Mouse (Mus musculus): ENCODE results near the gene Hnf1b. TPM values are rescaled to one million over a fixed set of nuclear protein-coding genes. Genes with fewer than 3 reads are reported as not detected.

The Hnf1b gene
- polyA plus RNA-seq, 1 experiment from 2014 or later: 0.08 TPM

DNA sequence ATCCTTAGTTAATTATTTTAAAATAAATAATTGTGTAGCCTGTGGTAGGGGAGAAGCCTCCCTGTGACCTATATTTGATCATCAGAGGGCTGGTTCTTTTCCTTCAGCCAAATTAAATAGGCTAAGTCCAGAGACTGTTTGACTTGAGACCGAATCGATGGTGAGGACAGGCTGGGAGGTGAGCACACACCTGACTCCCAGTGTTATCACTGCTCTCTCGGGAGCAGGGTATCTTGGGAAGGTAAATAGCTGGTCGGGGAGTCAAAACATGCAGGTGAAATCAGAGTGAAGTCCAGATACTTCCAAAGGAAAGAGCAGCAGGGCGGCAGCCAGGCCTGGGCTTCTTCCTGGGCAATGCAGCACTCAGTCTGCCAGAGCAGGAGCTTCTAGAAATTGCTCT lies 31.6 kb downstream of the Hnf1b start:
- 80% methylated on average over 5 of the region's 5 CpGs for WGBS

DNA sequence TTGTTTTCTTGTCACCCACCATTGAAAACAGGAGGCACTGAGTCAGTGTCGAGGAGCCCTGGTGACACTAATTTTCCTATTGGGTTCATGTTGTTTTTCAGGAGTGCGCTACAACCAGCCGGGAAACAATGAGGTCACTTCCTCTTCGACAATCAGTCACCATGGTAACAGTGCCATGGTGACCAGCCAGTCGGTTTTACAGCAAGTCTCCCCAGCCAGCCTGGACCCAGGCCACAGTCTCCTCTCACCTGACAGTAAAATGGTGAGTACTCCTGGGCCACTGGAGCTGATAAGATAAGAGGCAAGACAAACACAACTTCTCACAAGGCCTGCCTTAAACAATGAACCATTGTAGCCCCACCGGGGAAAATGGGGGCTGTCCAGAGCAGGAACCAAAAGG lies 32.7 kb downstream of the Hnf1b start:
- H3K36me3 ChIP-seq: no peaks in the 10 kb centered on the region
- no peaks in the 10 kb centered on the region for H3K9me3 ChIP-seq
- no peaks in the 10 kb centered on the region for H3K4me1 ChIP-seq
- no peak overlapping the region for H3K4me2 ChIP-seq
- no peak overlapping the region for H3K4me3 ChIP-seq
- H3K27me3 ChIP-seq: no peaks in the 10 kb centered on the region
- WGBS: 39% methylated on average over 6 of the region's 6 CpGs
- no peak overlapping the region for H3K9ac ChIP-seq
- H3K27ac ChIP-seq: no peak overlapping the region
- ATAC-seq (ENCODE audit: insufficient number of reproducible peaks, low FRiP score, low TSS enrichment, low read depth): no peak

More for the DNA sequence above, 31.6 kb downstream of the Hnf1b start:
- Histone ChIP-seq H3K9ac (no peak overlapping the region), H3K36me3 (no peaks in the 10 kb centered on the region), H3K27ac (no peak overlapping the region), H3K27me3 (no peaks in the 10 kb centered on the region), H3K4me2 (no peak overlapping the region), H3K9me3 (no peaks in the 10 kb centered on the region), H3K4me3 (no peak overlapping the region), H3K4me1 (no peaks in the 10 kb centered on the region)
- ATAC-seq (ENCODE audit: insufficient number of reproducible peaks, low FRiP score, low TSS enrichment, low read depth): no peak

DNA sequence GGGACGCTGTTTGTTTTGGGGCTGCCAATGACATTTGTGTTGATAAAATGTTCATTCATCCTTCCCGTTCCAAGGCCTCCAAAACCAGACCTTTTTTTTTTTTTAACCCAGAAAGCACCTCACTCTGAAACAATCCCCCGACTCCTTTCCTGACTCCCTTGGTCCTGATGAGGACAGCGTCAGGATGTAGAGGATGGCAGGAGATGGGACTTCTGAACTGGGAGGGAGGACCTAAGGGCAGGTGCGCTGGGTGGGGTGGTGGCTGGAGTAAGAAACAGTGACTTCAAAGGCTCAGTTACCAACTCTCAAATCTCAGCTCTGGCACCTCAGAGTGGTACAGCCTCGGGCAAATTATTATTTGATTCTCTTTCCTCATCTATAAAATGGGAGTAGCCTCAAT lies 33.2 kb downstream of the Hnf1b start:
- WGBS: 46% methylated on average over 6 of the region's 6 CpGs
- no peak overlapping the region for H3K4me2 ChIP-seq
- no peaks in the 10 kb centered on the region for H3K4me1 ChIP-seq
- H3K9me3 ChIP-seq: no peaks in the 10 kb centered on the region
- H3K27me3 ChIP-seq: no peaks in the 10 kb centered on the region
- no peak overlapping the region for H3K9ac ChIP-seq
- no peak overlapping the region for H3K27ac ChIP-seq
- H3K4me3 ChIP-seq: no peak overlapping the region
- no peaks in the 10 kb centered on the region for H3K36me3 ChIP-seq
- no peak for ATAC-seq (ENCODE audit: insufficient number of reproducible peaks, low FRiP score, low TSS enrichment, low read depth)

DNA sequence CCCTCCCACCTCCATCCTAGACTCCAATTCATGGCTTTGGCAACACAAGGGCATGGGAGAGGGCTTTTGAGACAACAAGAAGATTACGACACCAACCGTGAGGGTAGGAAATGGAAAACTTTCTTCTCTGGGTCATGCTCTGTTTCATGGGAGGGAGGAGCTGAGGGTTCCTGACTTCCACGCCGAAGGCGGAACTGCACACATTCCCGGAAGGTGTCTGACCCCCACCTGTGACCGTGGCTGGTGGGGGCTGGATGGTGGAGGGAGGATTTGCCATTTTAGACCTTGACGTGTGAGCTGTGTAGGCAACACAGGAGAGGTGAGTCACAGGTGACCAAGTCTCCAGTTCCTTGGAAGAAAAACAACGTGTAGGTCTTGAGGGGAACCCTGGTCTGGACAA lies 33.9 kb downstream of the Hnf1b start:
- Histone ChIP-seq H3K4me1 (no peaks in the 10 kb centered on the region), H3K9me3 (no peaks in the 10 kb centered on the region), H3K27me3 (no peaks in the 10 kb centered on the region), H3K4me2 (no peak overlapping the region), H3K4me3 (no peak overlapping the region), H3K36me3 (no peaks in the 10 kb centered on the region), H3K27ac (no peak overlapping the region), H3K9ac (no peak overlapping the region)
- WGBS: 82% methylated on average over 9 of the region's 9 CpGs
- no peak for ATAC-seq (ENCODE audit: insufficient number of reproducible peaks, low FRiP score, low TSS enrichment, low read depth)

DNA sequence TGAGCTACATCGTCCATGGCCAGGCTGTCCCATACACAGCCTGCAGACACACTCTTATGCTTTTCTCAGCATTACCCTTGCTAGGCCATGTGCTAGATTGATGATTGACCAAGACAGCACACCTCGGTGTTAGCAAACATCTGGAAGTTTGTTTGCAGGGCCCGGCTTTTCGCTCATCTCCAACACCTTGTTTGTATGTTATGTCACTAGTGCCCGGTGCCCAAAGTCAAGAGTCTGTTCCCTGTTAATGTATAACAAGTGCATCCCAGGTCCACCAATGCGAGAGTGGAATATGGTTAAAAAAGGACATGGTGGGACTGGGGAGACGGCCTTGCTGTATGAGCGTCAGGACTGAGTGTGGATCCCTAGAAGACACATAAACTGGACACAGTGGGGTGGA lies 35.3 kb downstream of the Hnf1b start:
- no peak overlapping the region for H3K4me2 ChIP-seq
- no peak for ATAC-seq (ENCODE audit: insufficient number of reproducible peaks, low FRiP score, low TSS enrichment, low read depth)
- H3K4me1 ChIP-seq: no peaks in the 10 kb centered on the region
- WGBS: 83% methylated on average over 8 of the region's 8 CpGs
- H3K9me3 ChIP-seq: no peaks in the 10 kb centered on the region
- no peak overlapping the region for H3K4me3 ChIP-seq
- no peak overlapping the region for H3K27ac ChIP-seq
- H3K9ac ChIP-seq: no peak overlapping the region
- no peaks in the 10 kb centered on the region for H3K27me3 ChIP-seq
- no peaks in the 10 kb centered on the region for H3K36me3 ChIP-seq

DNA sequence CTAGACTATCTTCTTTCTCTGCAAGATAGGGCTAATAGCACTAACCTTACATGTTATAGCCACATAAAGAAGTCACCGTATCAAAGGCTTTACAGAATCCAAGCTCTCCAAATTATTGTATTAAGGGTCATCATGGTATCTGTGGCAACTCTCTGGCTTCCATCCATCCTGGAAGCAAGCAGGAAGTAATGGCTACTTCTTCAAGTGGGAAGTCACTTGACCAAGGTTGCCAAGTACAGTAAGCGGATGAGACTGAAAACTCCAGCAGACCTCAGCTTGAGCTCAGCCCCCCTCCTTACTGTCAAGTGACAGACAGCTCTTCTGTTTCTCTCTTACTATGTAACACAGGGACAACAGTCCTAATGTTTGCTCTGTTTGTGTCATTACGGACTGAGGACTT lies 36.9 kb downstream of the Hnf1b start:
- no peaks in the 10 kb centered on the region for H3K4me1 ChIP-seq
- H3K9ac ChIP-seq: no peak overlapping the region
- H3K9me3 ChIP-seq: no peaks in the 10 kb centered on the region
- ATAC-seq (ENCODE audit: insufficient number of reproducible peaks, low FRiP score, low TSS enrichment, low read depth): no peak
- 76% methylated on average over 3 of the region's 3 CpGs for WGBS
- no peaks in the 10 kb centered on the region for H3K36me3 ChIP-seq
- H3K27ac ChIP-seq: no peak overlapping the region
- H3K27me3 ChIP-seq: no peaks in the 10 kb centered on the region
- no peak overlapping the region for H3K4me2 ChIP-seq
- H3K4me3 ChIP-seq: no peak overlapping the region

DNA sequence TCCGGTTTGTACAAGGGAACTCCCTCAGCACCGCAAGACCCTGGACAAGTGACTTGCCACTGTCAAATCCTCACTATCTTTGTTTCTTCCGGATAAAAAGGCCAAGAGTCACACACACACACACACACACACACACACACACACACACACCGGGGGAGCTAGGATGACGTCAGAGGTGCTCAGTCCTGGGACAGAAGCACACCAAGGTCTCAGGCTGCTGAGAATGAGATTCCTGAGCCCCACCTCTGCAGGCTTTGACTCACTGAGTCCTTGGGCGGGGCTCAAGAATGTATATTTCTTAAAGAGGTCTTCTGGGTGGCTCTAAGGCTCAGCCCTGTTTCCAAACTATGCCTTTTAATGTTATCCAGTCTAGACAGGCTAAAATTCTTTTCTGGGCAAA lies 41.5 kb downstream of the Hnf1b start:
- Histone ChIP-seq H3K9me3 (no peaks in the 10 kb centered on the region), H3K9ac (no peak overlapping the region), H3K4me1 (no peaks in the 10 kb centered on the region), H3K27me3 (no peaks in the 10 kb centered on the region), H3K36me3 (no peaks in the 10 kb centered on the region), H3K4me3 (no peak overlapping the region), H3K4me2 (no peak overlapping the region), H3K27ac (no peak overlapping the region)
- ATAC-seq (ENCODE audit: insufficient number of reproducible peaks, low FRiP score, low TSS enrichment, low read depth): no peak
- WGBS: 49% methylated on average over 6 of the region's 6 CpGs

DNA sequence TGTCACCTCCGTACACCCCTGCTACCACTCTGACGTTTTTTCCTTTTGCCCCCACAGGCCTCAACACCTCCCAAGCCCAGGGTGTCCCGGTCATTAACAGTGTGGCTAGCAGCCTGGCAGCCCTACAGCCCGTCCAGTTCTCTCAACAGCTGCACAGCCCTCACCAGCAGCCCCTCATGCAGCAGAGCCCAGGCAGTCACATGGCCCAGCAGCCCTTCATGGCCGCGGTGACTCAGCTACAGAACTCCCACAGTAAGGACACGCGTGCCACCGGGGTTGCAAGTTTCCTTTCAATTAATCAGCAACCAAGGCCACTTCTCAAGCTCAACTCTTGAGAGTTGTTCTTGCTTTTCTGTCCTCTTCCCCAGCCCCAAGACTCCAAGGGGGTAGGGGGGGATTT lies 43.5 kb downstream of the Hnf1b start:
- Histone ChIP-seq H3K27ac (no peak overlapping the region), H3K27me3 (no peaks in the 10 kb centered on the region), H3K4me2 (no peak overlapping the region), H3K4me3 (no peak overlapping the region), H3K36me3 (no peaks in the 10 kb centered on the region), H3K9me3 (no peaks in the 10 kb centered on the region), H3K9ac (no peak overlapping the region), H3K4me1 (no peaks in the 10 kb centered on the region)
- 66% methylated on average over 9 of the region's 9 CpGs for WGBS
- ATAC-seq (ENCODE audit: insufficient number of reproducible peaks, low FRiP score, low TSS enrichment, low read depth): no peak

DNA sequence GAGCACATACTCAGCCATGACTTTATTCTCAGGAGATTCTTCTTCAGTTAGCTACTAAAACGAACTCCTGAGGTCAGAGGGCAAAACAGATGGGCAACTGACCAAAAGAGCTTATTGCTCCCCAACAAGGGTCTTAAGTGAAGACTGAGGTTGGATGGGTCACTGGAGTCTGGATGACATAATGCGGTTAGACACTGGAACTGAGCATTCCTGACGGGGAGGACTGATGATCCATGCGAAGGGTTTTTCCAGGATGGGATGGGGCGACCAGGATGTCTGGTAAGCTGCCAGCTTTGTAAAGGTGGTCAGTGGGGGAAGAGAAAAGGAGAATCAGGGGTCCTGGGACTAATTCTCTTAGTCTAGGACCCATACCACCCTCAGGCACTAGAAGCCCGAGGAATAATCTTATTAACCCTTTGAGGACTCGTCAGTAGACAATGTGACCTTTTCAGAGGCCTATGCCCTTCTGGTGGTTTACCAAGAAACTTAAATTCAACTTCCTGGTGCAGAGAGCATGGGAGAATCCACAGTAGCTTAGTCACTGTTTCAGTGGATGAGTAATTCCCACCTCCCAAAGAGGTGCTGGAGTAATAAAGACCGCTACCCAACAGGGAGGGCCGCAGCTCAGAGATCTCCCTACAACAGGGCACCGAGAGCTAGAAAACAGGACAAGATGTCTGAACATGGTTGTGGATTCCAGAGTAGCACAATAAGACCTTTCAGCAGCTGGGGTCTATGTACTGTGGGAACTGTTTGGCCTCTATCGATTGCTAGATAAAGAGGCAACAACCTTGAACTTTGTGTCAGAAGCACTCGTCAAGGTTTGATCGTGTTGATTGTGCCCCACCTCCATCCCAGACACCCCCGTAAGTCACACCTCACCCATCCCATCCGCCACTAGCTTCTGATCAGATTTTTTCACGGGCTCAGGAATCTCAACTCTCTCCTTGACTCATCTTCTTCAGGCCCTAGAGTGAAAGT lies 46.9 kb downstream of the Hnf1b start:
- H3K4me1 ChIP-seq: no peaks in the 10 kb centered on the region
- H3K4me3 ChIP-seq: no peak overlapping the region
- no peaks in the 10 kb centered on the region for H3K27me3 ChIP-seq
- no peaks in the 10 kb centered on the region for H3K9me3 ChIP-seq
- no peak overlapping the region for H3K9ac ChIP-seq
- H3K36me3 ChIP-seq: no peaks in the 10 kb centered on the region
- no peak for ATAC-seq (ENCODE audit: insufficient number of reproducible peaks, low FRiP score, low TSS enrichment, low read depth)
- 80% methylated on average over 16 of the region's 16 CpGs for WGBS
- no peak overlapping the region for H3K27ac ChIP-seq
- H3K4me2 ChIP-seq: no peak overlapping the region

DNA sequence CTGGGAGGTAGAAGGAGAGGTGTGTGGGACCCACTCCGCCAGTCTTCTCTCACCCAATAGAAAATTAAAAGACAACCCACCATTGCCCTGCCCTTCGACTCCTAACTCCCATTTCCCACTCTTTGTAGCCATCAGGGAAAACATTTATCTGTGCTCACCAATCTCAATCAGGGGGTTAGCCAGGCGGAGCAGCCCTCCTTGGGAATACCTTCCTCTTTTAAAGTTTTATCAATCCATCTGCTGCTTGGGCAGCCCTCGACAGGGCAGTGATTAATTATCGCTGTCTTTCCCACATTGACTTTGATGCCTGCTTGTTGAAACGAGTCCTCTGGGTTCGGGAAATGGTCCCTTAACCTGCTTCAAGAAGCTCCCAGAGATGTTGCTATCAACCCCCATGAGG lies 47.7 kb downstream of the Hnf1b start:
- WGBS: 57% methylated on average over 7 of the region's 7 CpGs
- H3K27ac ChIP-seq: no peak overlapping the region

DNA sequence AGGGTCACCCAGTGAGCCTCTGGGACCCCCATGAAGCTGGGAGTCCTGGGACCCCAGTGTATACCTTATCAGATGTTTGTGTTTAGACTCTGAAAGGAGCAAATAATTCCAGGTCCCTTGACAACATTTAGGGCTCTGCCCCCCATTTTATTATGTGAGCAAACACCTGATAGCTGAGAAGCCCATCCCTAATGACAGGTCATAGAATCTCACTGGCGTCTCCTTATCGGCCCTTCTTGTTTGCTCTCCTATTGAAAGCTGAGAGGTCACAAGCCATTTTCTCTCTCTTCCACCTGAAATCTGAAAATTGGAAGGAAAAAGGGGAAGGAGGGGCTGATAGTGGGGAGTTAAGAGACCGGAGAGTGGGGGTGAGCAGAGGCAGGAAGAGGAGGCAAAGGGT lies 52.9 kb downstream of the Hnf1b start:
- H3K4me3 ChIP-seq: no peak overlapping the region
- H3K27ac ChIP-seq: no peak overlapping the region
- ATAC-seq (ENCODE audit: insufficient number of reproducible peaks, low FRiP score, low TSS enrichment, low read depth): no peak
- H3K36me3 ChIP-seq: no peaks in the 10 kb centered on the region
- H3K4me2 ChIP-seq: no peak overlapping the region
- H3K4me1 ChIP-seq: no peaks in the 10 kb centered on the region
- no peaks in the 10 kb centered on the region for H3K9me3 ChIP-seq
- no peaks in the 10 kb centered on the region for H3K27me3 ChIP-seq
- H3K9ac ChIP-seq: no peak overlapping the region
- 71% methylated on average over 3 of the region's 3 CpGs for WGBS

More for the DNA sequence above, 47.7 kb downstream of the Hnf1b start:
- no peak for ATAC-seq (ENCODE audit: insufficient number of reproducible peaks, low FRiP score, low TSS enrichment, low read depth)
- Histone ChIP-seq H3K9ac (no peak overlapping the region), H3K4me2 (no peak overlapping the region), H3K9me3 (no peaks in the 10 kb centered on the region), H3K36me3 (no peaks in the 10 kb centered on the region), H3K4me1 (no peaks in the 10 kb centered on the region), H3K4me3 (no peak overlapping the region), H3K27me3 (no peaks in the 10 kb centered on the region)

DNA sequence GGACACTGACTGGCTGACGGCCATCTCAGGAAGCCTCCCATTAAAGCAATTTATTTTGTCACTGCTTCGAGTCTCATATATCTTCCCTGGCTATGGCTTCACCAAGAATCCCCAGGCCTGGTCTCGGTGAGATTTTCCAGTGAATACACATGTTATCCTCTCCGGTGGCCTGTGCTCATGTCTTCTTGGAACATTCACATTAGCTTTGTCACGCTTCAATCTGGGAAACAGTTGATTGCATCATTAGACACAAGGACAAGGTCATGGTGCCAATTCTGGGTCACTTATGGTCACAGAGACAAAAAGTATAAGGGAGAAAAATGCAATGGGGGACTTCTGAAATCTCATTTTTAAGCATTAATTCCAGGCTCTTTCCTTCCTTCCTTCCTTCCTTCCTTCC lies 55.9 kb downstream of the Hnf1b start:
- Histone ChIP-seq H3K9me3 (no peaks in the 10 kb centered on the region), H3K4me3 (no peak overlapping the region), H3K36me3 (no peaks in the 10 kb centered on the region)

More for the DNA sequence above, 55.9 kb downstream of the Hnf1b start:
- no peak overlapping the region for H3K27ac ChIP-seq
- H3K4me1 ChIP-seq: no peaks in the 10 kb centered on the region
- H3K4me2 ChIP-seq: no peak overlapping the region
- no peak for ATAC-seq (ENCODE audit: insufficient number of reproducible peaks, low FRiP score, low TSS enrichment, low read depth)
- no peaks in the 10 kb centered on the region for H3K27me3 ChIP-seq
- 63% methylated on average over 5 of the region's 5 CpGs for WGBS
- H3K9ac ChIP-seq: no peak overlapping the region

All from limb, embryonic 15.5 days (tissue).